Mouse (Mus musculus) kidney, postnatal 25 days (tissue): ENCODE data around the gene Tmbim6.

Experiments
- DNase-seq, 2 experiments: peaks; one replicate each; pipeline ENCODE4 v3.0.0; 2021; ENCODE audit warnings: mixed read lengths in 2 of 2

Gene Tmbim6

DNA sequence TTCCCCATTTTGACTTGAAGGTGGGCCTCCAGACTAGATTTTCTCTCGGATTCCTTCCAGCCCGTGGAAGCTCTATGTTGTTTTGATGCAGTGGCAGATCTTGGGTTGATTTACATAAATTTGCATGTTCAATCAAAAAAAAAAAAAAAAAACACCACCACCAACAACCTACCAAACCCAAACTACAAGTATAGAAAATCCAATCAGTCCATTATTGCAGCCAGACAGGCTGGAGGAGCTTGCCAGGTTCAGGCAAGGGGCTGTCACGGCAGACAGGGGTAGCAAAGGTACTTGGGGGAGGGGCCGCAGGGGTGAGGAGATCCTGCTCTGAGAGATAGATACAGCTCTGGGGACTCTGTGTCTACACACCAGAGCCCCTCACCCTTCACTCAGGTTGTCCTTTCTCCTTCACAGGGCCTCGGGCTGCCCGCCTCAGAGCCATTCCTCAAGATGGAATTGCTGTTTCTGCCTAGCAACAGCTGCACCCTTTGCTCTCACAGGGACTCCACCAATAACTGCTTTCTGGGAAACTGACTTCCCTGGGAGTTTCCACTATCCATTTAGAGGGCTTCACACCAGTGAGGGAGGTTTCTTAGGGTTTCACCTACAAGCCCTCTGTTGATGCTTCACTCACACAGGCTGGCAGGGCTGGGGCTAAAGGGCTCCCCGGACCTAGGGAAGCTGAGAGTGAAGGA lies 62.0 kb downstream of the Tmbim6 start:
- no peak for DNase-seq

DNA sequence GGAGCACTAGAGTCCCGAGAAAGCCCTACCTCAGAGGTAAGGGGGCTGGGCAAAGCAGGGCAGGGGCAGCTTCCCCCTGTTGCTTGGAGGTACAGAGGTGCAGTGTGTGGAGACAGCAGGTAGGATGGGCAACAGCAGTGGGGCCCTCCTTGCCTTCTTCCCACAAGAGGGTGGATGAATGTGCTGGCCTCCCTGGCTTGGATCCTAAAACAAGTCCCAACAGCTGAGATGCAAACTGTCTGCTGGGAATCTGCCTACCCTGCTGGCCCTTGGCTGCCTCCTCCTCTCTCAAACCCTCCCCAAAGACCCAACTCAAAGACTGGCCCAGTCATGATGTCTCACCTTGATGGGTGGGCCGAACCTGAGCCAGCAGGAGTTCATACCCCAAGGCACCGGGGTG lies 62.7 kb downstream of the Tmbim6 start:
- DNase-seq, result no peak

DNA sequence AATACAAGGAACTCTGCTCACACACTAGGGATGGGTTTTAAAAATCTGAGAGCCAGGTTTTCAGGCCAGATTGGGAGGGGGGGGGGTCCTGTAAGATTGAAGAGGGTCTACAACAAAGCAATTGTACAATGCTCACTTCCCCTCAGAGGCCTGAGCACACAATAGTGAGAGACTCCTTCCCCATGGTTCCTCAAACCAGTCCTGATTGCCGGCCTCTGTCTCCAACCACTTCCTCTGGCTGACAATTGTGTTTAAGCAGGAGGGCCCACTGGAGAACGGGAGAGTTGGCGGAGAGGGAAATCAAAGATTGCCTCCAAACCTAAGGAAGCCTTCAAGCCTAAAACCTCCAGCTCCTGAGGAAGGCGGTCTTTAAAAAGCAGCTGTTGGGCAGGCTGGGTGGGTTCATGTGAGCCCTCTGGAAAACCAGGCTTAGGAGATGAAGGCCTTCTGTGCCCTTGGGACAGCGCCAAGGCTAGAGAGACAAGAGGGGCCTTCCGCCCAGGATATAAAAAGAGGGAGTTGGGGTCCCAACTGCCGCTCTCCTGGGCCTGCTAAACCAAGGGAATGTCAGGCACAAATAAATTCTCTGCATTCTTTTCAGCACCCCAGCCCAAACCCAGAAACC lies 63.8 kb downstream of the Tmbim6 start:
- no peak for DNase-seq

DNA sequence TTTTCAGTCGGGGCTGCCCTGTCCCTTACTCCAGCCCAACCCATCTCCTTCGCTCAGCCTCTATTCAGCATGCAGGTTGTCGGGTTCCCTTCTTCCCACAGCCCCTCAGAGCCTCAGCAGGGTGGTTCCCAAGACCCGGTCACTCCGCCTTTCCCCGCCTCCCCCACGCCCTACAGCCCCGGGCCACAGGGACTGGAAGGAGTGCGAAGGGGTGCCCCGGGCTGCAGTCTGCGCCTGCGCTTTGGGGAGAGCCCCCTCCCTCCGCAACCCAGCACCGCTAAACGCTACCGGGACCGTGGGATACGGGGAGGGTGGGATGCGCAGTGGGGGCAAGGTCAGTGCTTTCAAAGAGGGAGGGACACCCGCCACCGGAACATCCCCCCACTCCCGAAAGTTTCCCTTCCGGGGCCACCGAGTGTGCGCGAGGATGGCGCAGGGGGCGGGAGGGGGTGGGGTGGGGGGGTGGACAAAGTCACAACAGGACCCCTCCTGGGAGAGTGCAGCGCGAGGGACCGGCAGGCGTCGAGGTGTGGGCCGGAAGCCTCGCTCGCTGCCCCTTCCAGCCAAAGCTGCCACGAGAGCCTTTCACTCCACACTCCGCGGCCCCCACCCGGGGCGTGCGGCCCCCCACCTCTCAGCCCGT lies 64.4 kb downstream of the Tmbim6 start:
- DNase-seq, result peak; percentile 58 to 77

DNA sequence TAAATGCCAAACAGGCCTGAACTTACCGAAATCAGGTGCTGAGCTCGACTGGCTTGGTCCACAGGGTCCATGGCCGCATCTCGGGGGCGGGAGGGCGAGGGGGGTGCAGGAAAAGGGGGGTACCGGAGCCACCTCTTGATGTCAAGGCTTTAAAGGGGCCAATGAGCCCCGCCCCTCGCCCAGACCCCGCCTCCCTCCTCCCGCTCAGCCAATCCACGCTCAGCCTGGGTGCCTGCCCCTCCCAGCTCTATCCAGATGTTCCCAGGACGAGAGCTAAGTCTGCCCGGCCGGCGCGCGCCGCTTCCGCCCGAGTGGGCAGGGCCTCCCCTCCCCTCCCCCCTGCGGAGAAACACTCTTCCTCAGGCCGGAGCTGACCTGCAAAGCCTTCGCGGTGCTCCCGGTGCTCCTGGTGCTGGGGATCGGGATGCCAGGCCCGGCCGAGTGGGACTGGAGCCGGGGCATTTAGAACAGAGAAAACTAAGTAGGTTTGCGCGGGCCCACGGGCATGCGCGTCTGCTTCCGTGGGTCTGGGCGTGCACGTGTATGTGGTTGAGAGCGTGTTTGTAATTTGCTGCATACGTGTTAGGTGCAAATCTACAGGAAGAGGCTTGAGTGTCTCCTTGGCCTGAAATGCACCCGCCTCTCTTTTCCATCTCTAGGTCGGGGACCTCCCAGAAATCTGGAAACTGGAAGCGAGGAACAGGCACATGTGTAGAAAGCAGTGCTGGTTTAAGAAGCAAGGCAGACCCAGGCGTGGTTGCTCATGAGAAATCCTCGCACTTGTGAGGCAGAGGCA lies 65.1 kb downstream of the Tmbim6 start, which contains the start of gene Nckap5l:
Gene Nckap5l, minus strand, starts transcription at position 143 of the 796 bp plus-strand sequence.
- DNase-seq, result peak; percentile 94 to 96
